Mouse (Mus musculus) MEL (cell line): ENCODE data around the gene Tmem42.

ENCODE experiments used
- CTCF ChIP-seq, 3 experiments: IDR thresholded peaks in 2 of 3; conservative IDR thresholded peaks in 1 of 3; 2 replicates each; pipeline ENCODE4 v1.5.1; 2011 to 2012; ENCODE audit warnings: low read length in 3 of 3, low read depth in 2 of 3, mild to moderate bottlenecking in 2 of 3, improper control_type of control experiment in 1 of 3, inconsistent platforms in 1 of 3, mixed read lengths in 1 of 3, moderate library complexity in 1 of 3; ENCODE audit not compliant: control insufficient read depth in 1 of 3, insufficient read depth in 1 of 3, poor library complexity in 1 of 3, severe bottlenecking in 1 of 3
- MEF2A ChIP-seq: IDR thresholded peaks from 2 replicates; pipeline ENCODE4 v1.6.1; 2014; ENCODE audit warnings: low read depth, mild to moderate bottlenecking, inconsistent platforms, low read length, improper control_type of control experiment; ENCODE audit not compliant: poor library complexity, insufficient replicate concordance, severe bottlenecking; ENCODE audit errors: extremely low read depth
- RAD21 ChIP-seq: IDR thresholded peaks from 2 replicates; pipeline ENCODE4 v1.6.1; 2011; ENCODE audit warnings: mild to moderate bottlenecking, low read depth, low read length, improper control_type of control experiment
- ZMIZ1 ChIP-seq: IDR thresholded peaks from 2 replicates; pipeline ENCODE4 v1.6.1; 2012; ENCODE audit warnings: low read depth, mild to moderate bottlenecking, inconsistent platforms, low read length, improper control_type of control experiment, moderate library complexity

DNA sequence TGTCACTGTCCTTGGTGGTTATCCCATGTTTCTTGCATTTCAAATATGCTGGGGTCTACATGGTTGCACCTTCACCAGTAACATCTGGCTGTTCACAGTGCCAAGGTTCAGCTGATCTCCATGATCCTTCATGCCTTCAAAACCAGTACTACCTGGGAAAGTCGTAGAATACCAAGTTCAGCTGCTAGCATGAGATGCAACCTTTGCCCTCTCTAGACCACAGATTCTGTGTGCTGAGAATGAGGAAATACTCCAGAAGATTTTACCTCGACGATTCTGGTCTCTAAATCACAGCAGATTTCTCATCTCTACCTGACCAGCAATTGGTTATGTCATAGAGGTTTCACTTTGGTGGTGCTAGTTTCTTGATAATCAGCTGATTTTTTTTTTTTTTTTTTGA is 39.0 kb downstream of the Tmem42 start:
- no peak for TF ChIP-seq ZMIZ1
- no peak for TF ChIP-seq CTCF (IDR thresholded peaks at IDR 0.05 in 2 of 3, conservative IDR thresholded peaks at IDR 0.05 in 1 of 3; ENCODE audit: control insufficient read depth in 1 of 3, insufficient read depth in 1 of 3, low read depth in 2 of 3, low read length in 3 of 3, poor library complexity in 1 of 3, severe bottlenecking in 1 of 3)
- TF ChIP-seq RAD21 = no peak
- TF ChIP-seq MEF2A = no peak
